Mouse (Mus musculus) forebrain, embryonic 16.5 days (tissue): ENCODE data around the gene Trib3. TPM values are rescaled to one million over a fixed set of nuclear protein-coding genes. Genes with fewer than 3 reads are reported as not detected.
"Not testable (repeated sequence)": the region's sequence is repeated elsewhere in the genome, so short reads cannot be mapped to it uniquely, and the experiment has no call there.

ENCODE experiments used
- ATAC-seq: fragments of 200-750 bp; cut with Nextera tagmentation; 2 replicates; pipeline ENCODE4 v1.8.0; 2017; ENCODE audit warnings: mild to moderate bottlenecking, moderate library complexity
- H3K27ac ChIP-seq: fragments of 300-500 bp; sonication (generic); 2 replicates; pipeline ENCODE4 v1.5.1; 2014; ENCODE audit warnings: low read length, control low read depth
- H3K27me3 ChIP-seq: fragments of 300-500 bp; sonication (generic); replicated peaks from 2 replicates; pipeline ENCODE4 v1.6.1; 2014; ENCODE audit warnings: low read length; ENCODE audit not compliant: control insufficient read depth, insufficient read depth
- H3K36me3 ChIP-seq: fragments of 300-500 bp; sonication (generic); 2 replicates; pipeline ENCODE4 v1.6.1; 2014; ENCODE audit not compliant: control insufficient read depth, insufficient read depth
- H3K4me1 ChIP-seq: fragments of 300-500 bp; sonication (generic); replicated peaks from 2 replicates; pipeline ENCODE4 v1.6.1; 2014; ENCODE audit warnings: low read length; ENCODE audit not compliant: control insufficient read depth, insufficient read depth
- H3K4me2 ChIP-seq: fragments of 300-500 bp; sonication (generic); 2 replicates; pipeline ENCODE4 v1.6.1; 2014; ENCODE audit warnings: mild to moderate bottlenecking, low read length, control low read depth
- H3K4me3 ChIP-seq: fragments of 300-500 bp; sonication (generic); replicated peaks from 2 replicates; pipeline ENCODE4 v1.5.1; 2014; ENCODE audit warnings: mild to moderate bottlenecking, low read length, control low read depth
- H3K9ac ChIP-seq: fragments of 300-500 bp; sonication (generic); replicated peaks from 2 replicates; pipeline ENCODE4 v1.6.1; 2014; ENCODE audit warnings: low read depth, low read length, control low read depth
- H3K9me3 ChIP-seq: fragments of 300-500 bp; sonication (generic); 2 replicates; pipeline ENCODE4 v1.6.1; 2016; ENCODE audit warnings: low read length; ENCODE audit not compliant: control insufficient read depth
- WGBS: fragments of 180-500 bp; shearing (Covaris S2); extraction: QIAGEN DNeasy Blood & Tissue Kit; methylation state at CpG from one replicate; pipeline ENCODE4 v1.1.7; 2014; 5-methylcytosine and 5-hydroxymethylcytosine counted together
- polyA plus RNA-seq: library from polyadenylated mRNA; unstranded; fragments of >200 nt; fragmentation: Nextera tagmentation; extraction: Ambion mirVana; gene quantifications from 2 replicates; pipeline ENCODE4 v1.2.1, GENCODE M21; 2015

The Trib3 gene
- polyA plus RNA-seq, 1 experiment from 2014 or later = 1.9 TPM

DNA sequence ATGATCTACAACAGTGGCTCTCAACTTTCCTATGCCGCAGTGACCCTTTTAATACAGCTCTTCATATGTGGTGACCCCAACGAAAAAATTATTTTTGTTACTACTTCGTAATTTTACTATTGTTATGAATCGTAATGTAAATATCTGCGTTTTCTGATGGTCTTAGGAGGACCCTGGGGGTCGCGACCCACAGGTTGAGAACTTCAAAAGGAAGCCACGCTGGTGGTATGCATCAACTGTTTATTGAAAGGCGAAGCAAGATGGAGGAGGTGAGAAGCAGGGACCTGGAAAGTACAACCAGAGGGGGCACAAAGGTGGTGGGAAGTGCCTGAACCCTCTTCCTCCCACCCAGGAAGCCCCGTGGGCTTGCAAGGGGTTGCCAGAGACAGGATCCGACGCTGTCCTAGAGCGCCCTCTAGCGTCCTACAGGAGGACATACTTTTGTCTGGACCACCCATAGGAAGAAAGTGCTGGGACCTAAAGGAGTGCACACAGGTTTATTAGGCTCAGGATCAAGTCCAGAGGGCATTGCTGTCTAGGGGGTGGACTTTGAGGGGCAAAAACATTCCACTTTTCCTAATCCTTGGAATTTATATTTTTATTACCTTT, 24.8 kb upstream of the Trib3 start:
- Histone ChIP-seq H3K4me3 (no peak overlapping the region), H3K4me1 (peaks cover 3% of the 10 kb centered on the region; the same call in 1 of the 2 replicates), H3K27me3 (no peaks in the 10 kb centered on the region), H3K27ac (no peak overlapping the region), H3K4me2 (no peak overlapping the region), H3K9ac (no peak overlapping the region), H3K36me3 (no peaks in the 10 kb centered on the region), H3K9me3 (no peaks in the 10 kb centered on the region)
- peak; percentile 47; the same call in 1 of the 2 replicates for ATAC-seq
- 31% methylated on average over 14 of the region's 14 CpGs for WGBS

- no peaks in the 10 kb centered on the region for H3K36me3 ChIP-seq
- H3K27me3 ChIP-seq = no peaks in the 10 kb centered on the region
- no peak overlapping the region for H3K9ac ChIP-seq
- H3K4me3 ChIP-seq = no peak overlapping the region
- WGBS = 84% methylated on average over 5 of the region's 5 CpGs
- peaks cover 4% of the 10 kb centered on the region; the same call in 1 of the 2 replicates for H3K4me1 ChIP-seq
- no peak overlapping the region for H3K27ac ChIP-seq
- H3K4me2 ChIP-seq = no peak overlapping the region
- ATAC-seq = no peak
- no peaks in the 10 kb centered on the region for H3K9me3 ChIP-seq
These were observed 24.1 kb upstream of the Trib3 start for GRCm38 (mm10) chr2:152367917-152368316.

- Histone ChIP-seq H3K9me3 (no peaks in the 10 kb centered on the region), H3K4me2 (peak overlapping the region; percentile 51), H3K4me1 (peaks cover 4% of the 10 kb centered on the region; the same call in 1 of the 2 replicates), H3K4me3 (peak overlapping the region; percentile 32), H3K27me3 (no peaks in the 10 kb centered on the region), H3K27ac (peak overlapping the region; percentile 60), H3K9ac (peak overlapping the region; percentile 32; the same call in 1 of the 2 replicates), H3K36me3 (no peaks in the 10 kb centered on the region)
- peak; percentile 72 for ATAC-seq
- WGBS = 11% methylated on average over 17 of the region's 17 CpGs
These were observed 19.7 kb upstream of the Trib3 start for GRCm38 (mm10) chr2:152363245-152364147.

GRCm38 (mm10) chr2:152361193-152361592, 17.4 kb upstream of the Trib3 start:
- H3K36me3 ChIP-seq = no peaks in the 10 kb centered on the region
- no peak overlapping the region for H3K4me2 ChIP-seq
- peaks cover 4% of the 10 kb centered on the region; the same call in 1 of the 2 replicates for H3K4me1 ChIP-seq
- H3K27me3 ChIP-seq = no peaks in the 10 kb centered on the region
- no peak overlapping the region for H3K4me3 ChIP-seq
- 90% methylated on average over 8 of the region's 8 CpGs for WGBS
- no peak for ATAC-seq
- no peaks in the 10 kb centered on the region for H3K9me3 ChIP-seq
- H3K9ac ChIP-seq = no peak overlapping the region
- H3K27ac ChIP-seq = no peak overlapping the region

GRCm38 (mm10) chr2:152360271-152360775, 16.5 kb upstream of the Trib3 start:
- H3K27ac ChIP-seq = no peak overlapping the region
- H3K4me2 ChIP-seq = no peak overlapping the region
- no peaks in the 10 kb centered on the region for H3K27me3 ChIP-seq
- no peak overlapping the region for H3K4me3 ChIP-seq
- H3K4me1 ChIP-seq = peaks cover 4% of the 10 kb centered on the region; the same call in 1 of the 2 replicates
- H3K36me3 ChIP-seq = no peaks in the 10 kb centered on the region
- H3K9ac ChIP-seq = no peak overlapping the region
- H3K9me3 ChIP-seq = no peaks in the 10 kb centered on the region
- no peak for ATAC-seq
- 65% methylated on average over 7 of the region's 7 CpGs for WGBS

DNA sequence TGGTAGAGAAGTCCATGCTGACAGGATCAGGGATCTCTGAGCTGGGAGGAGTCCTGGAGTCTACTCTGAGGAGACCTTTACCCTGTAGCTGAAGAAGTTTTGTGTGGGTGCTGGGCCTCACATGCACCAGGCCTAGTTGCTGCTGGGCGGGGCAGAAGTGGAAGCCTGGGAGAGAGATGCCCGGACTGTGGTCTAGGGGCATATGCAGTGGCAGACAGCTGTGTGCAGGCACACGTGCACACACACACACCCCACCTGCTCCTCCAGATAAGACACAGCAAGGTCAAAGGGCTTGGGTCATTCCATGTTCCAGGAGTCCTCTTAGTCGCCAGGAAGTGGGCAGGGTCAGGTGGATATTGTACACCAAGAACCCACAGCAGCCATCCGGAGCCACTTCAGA, 15.8 kb upstream of the Trib3 start:
- 90% methylated on average over 5 of the region's 5 CpGs for WGBS
- no peaks in the 10 kb centered on the region for H3K27me3 ChIP-seq
- H3K4me1 ChIP-seq = peaks cover 4% of the 10 kb centered on the region; the same call in 1 of the 2 replicates
- H3K9ac ChIP-seq = no peak overlapping the region
- H3K4me2 ChIP-seq = no peak overlapping the region
- H3K36me3 ChIP-seq = no peaks in the 10 kb centered on the region
- no peak for ATAC-seq
- no peak overlapping the region for H3K27ac ChIP-seq
- H3K4me3 ChIP-seq = no peak overlapping the region
- H3K9me3 ChIP-seq = no peaks in the 10 kb centered on the region

DNA sequence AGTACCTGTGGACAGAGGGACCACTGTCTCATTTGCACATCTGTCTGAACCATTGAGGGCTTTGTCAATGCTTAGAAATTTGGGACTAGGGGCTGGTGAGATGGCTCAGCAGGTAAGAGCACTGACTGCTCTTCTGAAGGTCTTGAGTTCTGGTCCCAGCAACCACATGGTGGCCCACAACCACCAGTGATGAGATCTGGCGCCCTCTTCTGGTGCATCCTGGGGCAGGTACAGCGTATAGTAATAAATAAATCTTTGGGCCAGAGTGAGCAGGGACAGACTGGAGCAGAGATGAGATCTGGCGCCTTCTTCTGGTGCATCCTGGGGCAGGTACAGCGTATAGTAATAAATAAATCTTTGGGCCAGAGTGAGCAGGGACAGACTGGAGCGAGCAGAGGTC, 15.1 kb upstream of the Trib3 start:
- not testable (repeated sequence) for H3K4me3 ChIP-seq, H3K9ac ChIP-seq, H3K4me2 ChIP-seq, H3K27me3 ChIP-seq, H3K9me3 ChIP-seq, H3K4me1 ChIP-seq, H3K27ac ChIP-seq, ATAC-seq, H3K36me3 ChIP-seq
- WGBS = 76% methylated on average over 5 of the region's 5 CpGs

DNA sequence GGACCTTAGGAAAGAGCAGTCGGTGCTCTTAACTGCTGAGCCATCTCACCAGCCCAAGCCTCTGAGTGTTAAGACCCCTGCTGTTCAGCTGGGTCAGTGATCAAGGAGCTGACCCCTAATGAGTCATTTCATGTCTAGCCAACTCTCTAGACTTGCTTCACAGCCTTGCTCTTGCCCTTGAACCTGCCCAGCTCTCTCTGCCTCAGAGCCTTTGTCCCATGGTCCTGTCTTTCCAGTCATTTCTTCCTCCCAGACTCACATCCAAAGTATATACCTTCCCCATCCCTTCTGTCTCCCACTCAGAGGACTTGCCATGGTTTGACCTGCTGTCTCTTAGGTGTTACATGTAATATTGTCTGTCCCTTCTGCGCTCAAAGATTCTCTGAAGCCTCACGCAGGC, 13.4 kb upstream of the Trib3 start:
- H3K4me2 ChIP-seq = no peak overlapping the region
- H3K9me3 ChIP-seq = no peaks in the 10 kb centered on the region
- H3K36me3 ChIP-seq = no peaks in the 10 kb centered on the region
- H3K4me3 ChIP-seq = no peak overlapping the region
- no peaks in the 10 kb centered on the region for H3K4me1 ChIP-seq
- H3K27me3 ChIP-seq = no peaks in the 10 kb centered on the region
- ATAC-seq = no peak
- H3K9ac ChIP-seq = no peak overlapping the region
- no peak overlapping the region for H3K27ac ChIP-seq
- WGBS = 88% methylated on average over 3 of the region's 3 CpGs

DNA sequence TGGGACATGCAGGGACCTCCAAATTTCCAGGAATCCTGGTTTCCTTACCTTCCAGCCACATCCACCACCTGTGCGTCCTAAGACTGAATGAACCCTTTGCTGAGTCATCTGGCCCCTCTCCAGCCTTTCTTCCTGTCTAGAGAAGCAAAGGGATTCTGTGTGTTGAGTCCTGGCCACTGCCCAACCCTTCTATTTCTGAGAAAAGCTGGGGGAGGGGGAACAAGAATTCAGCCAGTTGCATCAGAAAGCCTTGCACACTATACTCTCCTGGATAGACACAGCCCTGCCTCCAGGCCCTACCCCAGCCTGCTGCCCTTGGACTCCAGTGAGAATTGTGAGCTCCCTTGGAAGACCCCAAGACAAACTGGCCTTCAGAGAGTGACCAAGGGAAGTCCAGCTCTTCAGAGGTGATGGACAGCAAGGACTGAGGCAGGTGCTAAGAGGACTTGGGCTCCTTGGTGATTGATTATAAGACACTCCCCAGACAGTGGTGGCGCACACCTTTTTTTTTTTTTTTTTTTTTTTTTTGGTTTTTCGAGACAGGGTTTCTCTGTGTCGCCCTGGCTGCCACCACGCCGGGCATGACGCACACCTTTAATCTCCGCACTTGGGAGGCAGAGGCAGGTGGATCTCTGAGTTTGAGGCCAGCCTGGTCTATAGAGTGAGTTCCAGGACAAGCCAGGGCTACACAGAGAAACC, 6.2 kb upstream of the Trib3 start:
- no peak overlapping the region for H3K4me2 ChIP-seq
- H3K9me3 ChIP-seq = no peaks in the 10 kb centered on the region
- WGBS = 80% methylated on average over 8 of the region's 8 CpGs
- H3K9ac ChIP-seq = no peak overlapping the region
- H3K27ac ChIP-seq = no peak overlapping the region
- no peaks in the 10 kb centered on the region for H3K4me1 ChIP-seq
- no peaks in the 10 kb centered on the region for H3K36me3 ChIP-seq
- peaks cover 2% of the 10 kb centered on the region; the same call in 1 of the 2 replicates for H3K27me3 ChIP-seq
- no peak overlapping the region for H3K4me3 ChIP-seq
- no peak for ATAC-seq
